Mouse (Mus musculus): ENCODE results near the gene C1qtnf5.

DNA sequence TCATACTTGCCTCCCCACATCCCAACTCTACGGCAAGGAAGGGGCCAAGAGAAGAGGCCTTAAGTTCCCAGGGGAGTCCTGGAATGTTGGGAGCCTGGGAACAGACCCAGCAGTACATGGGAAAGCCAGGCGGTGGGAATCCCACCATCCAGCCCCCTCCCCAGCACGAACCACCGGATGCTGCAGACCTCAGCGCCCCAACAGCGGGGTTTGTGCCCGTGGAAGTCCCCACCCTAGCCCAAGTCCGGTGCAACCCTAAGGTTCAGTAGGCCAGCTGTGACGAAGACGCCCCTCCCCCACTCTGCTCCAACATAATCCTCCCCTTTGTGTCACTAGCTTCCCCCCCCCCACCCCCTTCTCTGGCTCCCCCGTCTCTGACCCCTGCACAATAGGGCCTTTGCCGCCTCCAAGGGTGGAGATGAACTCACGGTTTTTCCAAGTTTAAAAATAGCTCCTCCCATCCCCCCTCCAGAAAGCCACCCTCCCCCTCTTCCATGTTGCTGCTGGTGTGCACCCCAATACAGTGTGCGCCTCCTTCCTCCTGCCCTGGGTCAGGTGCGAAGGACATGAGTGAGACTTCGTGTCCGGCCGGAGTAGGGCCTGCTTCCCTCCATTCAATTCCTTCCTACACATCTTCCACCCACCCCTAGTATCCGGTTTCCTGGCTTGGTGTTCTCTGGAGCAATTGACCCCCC lies 23.7 kb downstream of the C1qtnf5 start:
- TF ChIP-seq POLR2A (IDR thresholded peaks at IDR 0.05; ENCODE audit: low read depth, low read length), result no peak
- no peak for TF ChIP-seq CTCF (IDR thresholded peaks at IDR 0.05; ENCODE audit: extremely low read depth, insufficient read length, insufficient replicate concordance, low read depth, low read length)

All from small intestine, adult 2 months (tissue).